Mouse (Mus musculus) limb, embryonic 14.5 days (tissue): ENCODE measurements around the gene Nup93. TPM values are rescaled to one million over a fixed set of nuclear protein-coding genes. Genes with fewer than 3 reads are reported as not detected.

Experiments used
- ATAC-seq: fragments of 200-750 bp; cut with Nextera tagmentation; 2 replicates; pipeline ENCODE4 v1.8.0; 2017; ENCODE audit warnings: low read depth, moderate number of reproducible peaks, moderate TSS enrichment; ENCODE audit not compliant: low FRiP score
- DNase-seq: peaks from one replicate; pipeline ENCODE4 v3.0.0-alpha.2; 2015; ENCODE audit warnings: low spot score
- H3K27ac ChIP-seq: fragments of 300-500 bp; sonication (generic); replicated peaks from 2 replicates; pipeline ENCODE4 v1.5.1; 2014; ENCODE audit warnings: low read depth, mild to moderate bottlenecking, low read length, moderate library complexity, mixed read lengths
- H3K27me3 ChIP-seq: fragments of 300-500 bp; sonication (generic); 2 replicates; pipeline ENCODE4 v1.6.1; 2014; ENCODE audit warnings: low read length, mixed read lengths; ENCODE audit not compliant: control insufficient read depth, insufficient read depth
- H3K36me3 ChIP-seq: fragments of 300-500 bp; sonication (generic); 2 replicates; pipeline ENCODE4 v1.6.1; 2014; ENCODE audit warnings: mild to moderate bottlenecking, low read length, moderate library complexity, mixed read lengths; ENCODE audit not compliant: control insufficient read depth, insufficient read depth
- H3K4me1 ChIP-seq: fragments of 300-500 bp; sonication (generic); 2 replicates; pipeline ENCODE4 v1.6.1; 2014; ENCODE audit warnings: antibody characterized with exemption, low read length, mixed read lengths; ENCODE audit not compliant: control insufficient read depth, insufficient read depth
- H3K4me2 ChIP-seq: fragments of 300-500 bp; sonication (generic); replicated peaks from 2 replicates; pipeline ENCODE4 v1.6.1; 2014; ENCODE audit warnings: low read depth, mild to moderate bottlenecking, low read length, moderate library complexity; ENCODE audit not compliant: severe bottlenecking
- H3K4me3 ChIP-seq: fragments of 300-500 bp; sonication (generic); replicated peaks from 2 replicates; pipeline ENCODE4 v1.5.1; 2014; ENCODE audit warnings: low read length
- H3K9ac ChIP-seq: fragments of 300-500 bp; sonication (generic); 2 replicates; pipeline ENCODE4 v1.6.1; 2014; ENCODE audit warnings: mild to moderate bottlenecking, low read depth, low read length, moderate library complexity; ENCODE audit not compliant: severe bottlenecking
- H3K9me3 ChIP-seq: fragments of 300-500 bp; sonication (generic); 2 replicates; pipeline ENCODE4 v1.6.1; 2016; ENCODE audit warnings: low read length; ENCODE audit not compliant: control insufficient read depth
- POLR2A ChIP-seq: fragments of 200-500 bp; IDR thresholded peaks from 2 replicates; pipeline ENCODE4 v1.8.0; 2012; ENCODE audit warnings: inconsistent platforms, mild to moderate bottlenecking, moderate library complexity, borderline replicate concordance; ENCODE audit not compliant: insufficient read depth, insufficient read length; ENCODE audit errors: extremely low read depth
- WGBS: fragments of 180-500 bp; shearing (Covaris S2); extraction: QIAGEN DNeasy Blood & Tissue Kit; methylation state at CpG from one replicate; pipeline ENCODE4 v1.1.7; 2014; 5-methylcytosine and 5-hydroxymethylcytosine counted together
- polyA plus RNA-seq, 2 experiments: library from polyadenylated mRNA; depleted of rRNA in 1 of 2; stranded (reverse) in 1 of 2; unstranded in 1 of 2; fragments of >200 nt; fragmentation: Nextera tagmentation in 1 of 2; extraction: Ambion mirVana in 1 of 2; gene quantifications; 2 replicates each; pipeline versions ENCODE4 v1.2.1 to v1.2.3; 2012 to 2014

Gene Nup93
- polyA plus RNA-seq, 2 experiments = 64.0 to 72.3 TPM

DNA sequence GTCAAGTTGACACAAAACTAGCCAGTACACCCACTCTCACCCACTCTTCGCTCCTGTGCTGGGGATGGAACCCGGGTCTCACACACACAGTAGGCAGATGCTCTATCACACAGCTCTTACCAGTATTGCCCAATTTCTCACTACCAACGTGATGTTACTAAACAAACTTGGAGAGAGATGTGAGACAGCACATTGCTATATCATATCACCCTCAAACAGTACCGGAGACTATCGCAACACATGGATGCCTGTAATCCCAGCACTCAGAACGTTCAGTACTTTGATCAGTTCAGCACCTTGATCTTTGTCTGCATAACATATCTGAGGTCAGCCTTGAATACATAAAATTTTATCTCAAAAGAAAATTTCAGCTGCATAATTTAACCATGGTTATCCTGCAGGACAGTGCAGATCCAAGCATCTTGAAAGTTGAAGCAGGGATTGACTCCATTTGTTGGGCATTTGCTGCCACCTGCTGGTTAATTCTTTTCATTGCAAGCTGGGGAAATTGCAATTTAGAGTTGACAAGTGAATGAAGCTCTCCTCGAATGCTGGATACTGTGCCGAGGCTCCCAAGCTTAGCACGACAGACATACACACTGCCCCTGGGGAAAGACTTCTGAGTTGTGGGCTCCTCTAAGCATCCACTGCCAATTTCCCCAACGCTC, 15.0 kb upstream of the Nup93 start:
- ATAC-seq (no peak), DNase-seq (peak; percentile 73)
- TF ChIP-seq POLR2A = no peak
- 42% methylated on average over 10 of the region's 10 CpGs for WGBS
- no peaks in the 10 kb centered on the region for H3K4me1 ChIP-seq
- no peak overlapping the region for H3K4me2 ChIP-seq
- no peak overlapping the region for H3K4me3 ChIP-seq
- no peak overlapping the region for H3K27ac ChIP-seq
- no peaks in the 10 kb centered on the region for H3K36me3 ChIP-seq
- H3K9ac ChIP-seq = no peak overlapping the region
- H3K9me3 ChIP-seq = no peaks in the 10 kb centered on the region
- no peaks in the 10 kb centered on the region for H3K27me3 ChIP-seq

DNA sequence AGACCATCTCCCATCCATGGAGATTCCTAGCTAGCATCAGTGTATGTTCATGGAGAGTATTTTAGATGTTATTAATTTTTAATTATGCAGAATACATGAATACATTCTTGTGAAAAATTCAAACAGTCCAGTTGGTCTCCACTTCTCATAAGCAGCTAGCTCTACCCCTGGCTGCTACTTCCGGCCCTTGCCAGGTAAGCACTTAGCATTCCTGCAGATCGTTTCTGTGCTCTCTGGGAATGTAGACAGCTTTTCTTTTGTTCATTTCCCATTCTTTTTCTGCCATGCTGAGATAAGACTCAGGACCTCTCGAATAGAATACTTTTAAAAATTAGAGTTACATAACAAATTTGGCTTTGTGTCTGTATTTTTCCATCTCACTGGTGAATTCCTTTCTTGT, 10.3 kb upstream of the Nup93 start:
- ATAC-seq = no peak
- no peaks in the 10 kb centered on the region for H3K27me3 ChIP-seq
- H3K9me3 ChIP-seq = no peaks in the 10 kb centered on the region
- H3K4me2 ChIP-seq = no peak overlapping the region
- no peak overlapping the region for H3K9ac ChIP-seq
- H3K36me3 ChIP-seq = no peaks in the 10 kb centered on the region
- H3K4me3 ChIP-seq = no peak overlapping the region
- H3K4me1 ChIP-seq = no peaks in the 10 kb centered on the region
- 62% methylated on average over 3 of the region's 3 CpGs for WGBS
- no peak for TF ChIP-seq POLR2A
- no peak for DNase-seq
- H3K27ac ChIP-seq = no peak overlapping the region

DNA sequence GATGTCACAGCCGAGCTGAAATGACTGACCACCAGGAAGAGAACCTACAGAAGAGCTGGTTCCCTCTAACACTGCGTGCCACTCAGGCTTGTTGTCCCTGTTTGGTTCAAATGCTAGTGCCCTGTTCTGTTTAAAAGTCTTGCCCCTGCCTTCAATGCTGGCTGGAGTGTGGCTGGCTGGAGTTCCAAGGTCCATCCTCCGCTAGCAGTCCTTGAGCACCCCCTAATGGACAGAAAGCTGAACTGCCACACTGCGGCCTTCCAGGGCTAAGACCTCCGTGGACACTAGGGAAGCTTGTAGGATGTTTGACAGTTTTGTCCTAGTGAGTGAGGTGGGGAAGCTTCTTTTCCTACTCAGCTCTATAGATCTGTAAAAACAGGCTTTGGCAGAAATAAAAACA, 8.6 kb upstream of the Nup93 start:
- Histone ChIP-seq H3K9ac (no peak overlapping the region), H3K27ac (no peak overlapping the region), H3K36me3 (no peaks in the 10 kb centered on the region), H3K4me2 (no peak overlapping the region), H3K9me3 (no peaks in the 10 kb centered on the region), H3K4me3 (no peak overlapping the region), H3K4me1 (no peaks in the 10 kb centered on the region), H3K27me3 (no peaks in the 10 kb centered on the region)
- ATAC-seq = no peak
- DNase-seq = peak; percentile 56
- 20% methylated on average over 5 of the region's 5 CpGs for WGBS
- TF ChIP-seq POLR2A = no peak

DNA sequence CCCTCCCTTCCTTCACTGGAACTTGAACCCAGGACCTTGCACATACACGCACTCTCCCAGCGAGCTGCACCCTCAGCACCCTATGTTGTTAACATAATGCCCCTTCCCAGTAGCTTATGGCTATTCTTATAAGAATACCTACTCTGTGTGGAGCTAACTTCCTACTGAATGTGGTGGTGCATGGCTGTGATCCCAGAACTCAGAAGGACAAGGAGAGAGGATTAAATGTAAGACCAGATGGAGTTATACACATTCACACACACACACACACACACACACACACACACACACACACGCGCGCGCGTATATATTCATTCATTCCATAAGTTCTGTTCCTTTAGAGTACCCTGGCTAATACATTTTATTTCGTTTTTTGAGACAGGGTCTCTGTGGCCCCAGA, 8.1 kb upstream of the Nup93 start:
- Histone ChIP-seq H3K4me2 (no peak overlapping the region), H3K4me3 (no peak overlapping the region), H3K9ac (no peak overlapping the region), H3K27ac (no peak overlapping the region), H3K36me3 (no peaks in the 10 kb centered on the region), H3K9me3 (no peaks in the 10 kb centered on the region), H3K27me3 (no peaks in the 10 kb centered on the region), H3K4me1 (no peaks in the 10 kb centered on the region)
- TF ChIP-seq POLR2A = no peak
- ATAC-seq (no peak), DNase-seq (no peak)
- 75% methylated on average over 8 of the region's 8 CpGs for WGBS

DNA sequence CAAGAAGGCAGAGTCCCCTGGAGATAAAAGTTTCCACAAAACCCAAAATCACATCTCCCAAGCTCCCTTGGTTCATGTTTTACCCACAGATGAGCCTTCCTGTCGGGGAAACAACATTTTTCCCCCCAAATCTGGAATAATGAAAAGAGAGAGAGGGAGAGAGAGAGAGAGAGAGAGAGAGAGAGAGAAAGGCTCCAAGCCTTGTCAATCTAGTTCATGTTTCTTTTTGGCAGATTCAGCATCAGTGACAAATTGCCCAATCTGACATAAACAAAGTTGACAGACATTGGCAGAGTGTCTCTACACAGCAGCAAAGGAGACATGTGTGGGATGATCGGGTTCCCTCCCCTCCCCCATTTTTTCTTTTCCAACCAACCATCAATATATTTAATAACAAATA, 6.9 kb upstream of the Nup93 start:
- Histone ChIP-seq H3K4me2 (no peak overlapping the region), H3K4me3 (no peak overlapping the region), H3K9me3 (no peaks in the 10 kb centered on the region), H3K36me3 (no peaks in the 10 kb centered on the region), H3K4me1 (no peaks in the 10 kb centered on the region), H3K27ac (no peak overlapping the region), H3K9ac (no peak overlapping the region), H3K27me3 (no peaks in the 10 kb centered on the region)
- 65% methylated on average over 2 of the region's 2 CpGs for WGBS
- ATAC-seq (no peak), DNase-seq (no peak)
- TF ChIP-seq POLR2A = no peak
